Mouse (Mus musculus) myocyte (in vitro differentiated cells): ENCODE measurements around the gene Zfp949. TPM values are rescaled to one million over a fixed set of nuclear protein-coding genes. Genes with fewer than 3 reads are reported as not detected.
A peak's percentile ranks its signal among the peaks of the same experiment; 100 is the strongest.

Experiments
- H3K27me3 ChIP-seq: one replicate; pipeline ENCODE4 v1.6.1; 2011; ENCODE audit not compliant: control insufficient read depth, insufficient read depth, insufficient read length
- H3K36me3 ChIP-seq: one replicate; pipeline ENCODE4 v1.6.1; 2011; ENCODE audit not compliant: control insufficient read depth, insufficient read depth
- H3K4me2 ChIP-seq: one replicate; pipeline ENCODE4 v1.6.1; 2011; ENCODE audit warnings: low read depth, control low read depth
- H3K4me3 ChIP-seq: one replicate; pipeline ENCODE4 v1.5.1; 2011; ENCODE audit warnings: mild to moderate bottlenecking, control low read depth, moderate library complexity
- H3K79me2 ChIP-seq: one replicate; pipeline ENCODE4 v1.6.1; 2011; ENCODE audit not compliant: control insufficient read depth, insufficient read depth
- H3ac ChIP-seq: one replicate; pipeline ENCODE4 v1.6.1; 2011; ENCODE audit not compliant: control insufficient read depth, insufficient read length
- CEBPB ChIP-seq: IDR thresholded peaks from 2 replicates; pipeline ENCODE4 v1.6.1; 2011; ENCODE audit warnings: mild to moderate bottlenecking, moderate library complexity; ENCODE audit not compliant: poor library complexity, insufficient read depth, severe bottlenecking
- E2F4 ChIP-seq: IDR thresholded peaks from one replicate; pipeline ENCODE4 v1.6.1; 2011; ENCODE audit warnings: mild to moderate bottlenecking, control low read depth, moderate library complexity; ENCODE audit not compliant: insufficient read depth
- MAX ChIP-seq: IDR thresholded peaks from one replicate; pipeline ENCODE4 v1.6.1; 2011; ENCODE audit warnings: low read depth, mild to moderate bottlenecking, control low read depth
- MYOD1 ChIP-seq, 3 experiments: IDR thresholded peaks; one replicate each; pipeline ENCODE4 v1.6.1; 2011; ENCODE audit warnings: control low read depth in 2 of 3, low read depth in 2 of 3, mild to moderate bottlenecking in 2 of 3, moderate library complexity in 1 of 3; ENCODE audit not compliant: insufficient read length in 2 of 3, control insufficient read depth in 1 of 3
- MYOG ChIP-seq, 3 experiments: IDR thresholded peaks; one replicate each; pipeline ENCODE4 v1.6.1; 2011; ENCODE audit warnings: control low read depth in 2 of 3, low read depth in 2 of 3, mild to moderate bottlenecking in 2 of 3; ENCODE audit not compliant: insufficient read length in 2 of 3, control insufficient read depth in 1 of 3, insufficient read depth in 1 of 3
- POLR2A ChIP-seq: IDR thresholded peaks from one replicate; pipeline ENCODE4 v1.6.1; 2011; ENCODE audit warnings: low read depth, mild to moderate bottlenecking, control low read depth, moderate library complexity; ENCODE audit not compliant: insufficient read length
- POLR2AphosphoS2 ChIP-seq: IDR thresholded peaks from one replicate; pipeline ENCODE4 v1.6.1; 2011; ENCODE audit warnings: low read depth, control low read depth; ENCODE audit not compliant: insufficient read length
- REST ChIP-seq: IDR thresholded peaks from one replicate; pipeline ENCODE4 v1.6.1; 2011; ENCODE audit warnings: mild to moderate bottlenecking, control low read depth, moderate library complexity; ENCODE audit not compliant: insufficient read depth, insufficient read length
- SRF ChIP-seq: IDR thresholded peaks from one replicate; pipeline ENCODE4 v1.6.1; 2011; ENCODE audit warnings: low read depth; ENCODE audit not compliant: control insufficient read depth, insufficient read length
- TCF12 ChIP-seq: IDR thresholded peaks from one replicate; pipeline ENCODE4 v1.6.1; 2011; ENCODE audit warnings: mild to moderate bottlenecking, control low read depth; ENCODE audit not compliant: poor library complexity, insufficient read depth, severe bottlenecking
- TCF3 ChIP-seq: IDR thresholded peaks from one replicate; pipeline ENCODE4 v1.6.1; 2011; ENCODE audit warnings: low read depth, control low read depth; ENCODE audit not compliant: insufficient read length
- USF1 ChIP-seq: IDR thresholded peaks from one replicate; pipeline ENCODE4 v1.6.1; 2011; ENCODE audit warnings: low read depth, mild to moderate bottlenecking, control low read depth, moderate library complexity
- polyA plus RNA-seq: library from polyadenylated mRNA; unstranded; fragments of >200 nt; fragmentation: generic; extraction: Trizol; gene quantifications from one replicate; pipeline ENCODE4 v1.2.1, GENCODE M21; 2012; ENCODE audit warnings: missing spikeins

Gene Zfp949
- polyA plus RNA-seq, 1 experiment: 3.7 TPM

GRCm38 (mm10) chr9:88529979-88530580, 17.7 kb upstream of the Zfp949 start:
- H3ac ChIP-seq: no peak overlapping the region
- no peaks in the 10 kb centered on the region for H3K36me3 ChIP-seq
- H3K27me3 ChIP-seq: no peaks in the 10 kb centered on the region
- no peaks in the 10 kb centered on the region for H3K79me2 ChIP-seq
- H3K4me3 ChIP-seq: no peak overlapping the region
- no peak for TF ChIP-seq USF1
- no peak for TF ChIP-seq E2F4
- TF ChIP-seq REST: no peak
- no peak for TF ChIP-seq MAX
- TF ChIP-seq MYOG (IDR thresholded peaks at IDR 0.05; ENCODE audit: control insufficient read depth in 1 of 3, insufficient read depth in 1 of 3, insufficient read length in 2 of 3, low read depth in 2 of 3): no peak
- TF ChIP-seq TCF3: no peak
- no peak for TF ChIP-seq CEBPB
- H3K4me2 ChIP-seq: peak overlapping the region; percentile 10

GRCm38 (mm10) chr9:88534093-88534492, 13.7 kb upstream of the Zfp949 start:
- Histone ChIP-seq H3K27me3 (no peaks in the 10 kb centered on the region), H3ac (no peak overlapping the region), H3K79me2 (no peaks in the 10 kb centered on the region), H3K36me3 (no peaks in the 10 kb centered on the region), H3K4me2 (no peak overlapping the region), H3K4me3 (no peak overlapping the region)
- no peak for TF ChIP-seq TCF12
- TF ChIP-seq TCF3: no peak
- no peak for TF ChIP-seq REST
- TF ChIP-seq MYOG (IDR thresholded peaks at IDR 0.05; ENCODE audit: control insufficient read depth in 1 of 3, insufficient read depth in 1 of 3, insufficient read length in 2 of 3, low read depth in 2 of 3): no peak
- TF ChIP-seq POLR2AphosphoS2: no peak
- no peak for TF ChIP-seq MAX
- no peak for TF ChIP-seq E2F4
- TF ChIP-seq POLR2A: no peak
- TF ChIP-seq USF1: no peak
- no peak for TF ChIP-seq SRF
- no peak for TF ChIP-seq CEBPB
- TF ChIP-seq MYOD1 (IDR thresholded peaks at IDR 0.05; ENCODE audit: control insufficient read depth in 1 of 3, insufficient read length in 2 of 3, low read depth in 2 of 3): no peak

- Histone ChIP-seq H3K79me2 (no peaks in the 10 kb centered on the region), H3ac (no peak overlapping the region), H3K27me3 (no peaks in the 10 kb centered on the region), H3K4me2 (no peak overlapping the region), H3K4me3 (no peak overlapping the region), H3K36me3 (no peaks in the 10 kb centered on the region)
- TF ChIP-seq MYOG (IDR thresholded peaks at IDR 0.05; ENCODE audit: control insufficient read depth in 1 of 3, insufficient read depth in 1 of 3, insufficient read length in 2 of 3, low read depth in 2 of 3) (no peak), MYOD1 (IDR thresholded peaks at IDR 0.05; ENCODE audit: control insufficient read depth in 1 of 3, insufficient read length in 2 of 3, low read depth in 2 of 3) (no peak), TCF3 (no peak), CEBPB (no peak), E2F4 (no peak), MAX (no peak), USF1 (no peak), REST (no peak), POLR2AphosphoS2 (no peak), POLR2A (no peak), SRF (no peak), TCF12 (no peak)
Measured at GRCm38 (mm10) chr9:88539546-88540224, 8.1 kb upstream of the Zfp949 start.

- Histone ChIP-seq H3K4me2 (no peak overlapping the region), H3K79me2 (no peaks in the 10 kb centered on the region), H3ac (no peak overlapping the region), H3K27me3 (no peaks in the 10 kb centered on the region), H3K36me3 (no peaks in the 10 kb centered on the region), H3K4me3 (no peak overlapping the region)
- TF ChIP-seq SRF (no peak), TCF3 (no peak), REST (no peak), MYOG (IDR thresholded peaks at IDR 0.05; ENCODE audit: control insufficient read depth in 1 of 3, insufficient read depth in 1 of 3, insufficient read length in 2 of 3, low read depth in 2 of 3) (no peak), USF1 (no peak), POLR2A (no peak), CEBPB (no peak), MAX (no peak), E2F4 (no peak), TCF12 (no peak), MYOD1 (IDR thresholded peaks at IDR 0.05; ENCODE audit: control insufficient read depth in 1 of 3, insufficient read length in 2 of 3, low read depth in 2 of 3) (no peak), POLR2AphosphoS2 (no peak)
Measured at GRCm38 (mm10) chr9:88542816-88543215, 5.0 kb upstream of the Zfp949 start.
